8 mouse cellular contexts compared by ENCODE assay signal in genomic region chr16:31429471-31430155, GRCm38 (mm10). TPM values are rescaled to one million over a fixed set of nuclear protein-coding genes. Genes with fewer than 3 reads are reported as not detected.
DNase-seq lines count a peak whose midpoint lies in the region; ATAC-seq and TF ChIP-seq lines count a peak whose summit lies in the region.

No protein-coding gene starts in this region.

- peak overlapping the region; percentile 83 for H3K9ac ChIP-seq in hindbrain, embryonic 16.5 days (ENCODE audit: low read depth, low read length)

- DNase-seq in gastrocnemius, adult 2 months: peak; percentile 92
- DNase-seq in left cerebral cortex, adult 11 months (ENCODE audit: low spot score): peak; percentile 94
- DNase-seq in lung, postnatal 36 days: peak; percentile 90
- DNase-seq in retina, postnatal 1 day: peak; percentile 98
- DNase-seq in thymus, postnatal 4 days: peak; percentile 90

- H3K27me3 ChIP-seq in hindbrain, embryonic 16.5 days (replicated peaks; ENCODE audit: control insufficient read depth, insufficient read depth, low read length): no peaks in the 10 kb centered on the region

- peak overlapping the region; percentile 98 for H3K4me3 ChIP-seq in cortical plate, adult 2 months (ENCODE audit: insufficient read depth, low read length)
- H3K4me3 ChIP-seq in gastrocnemius, adult 2 months: peak overlapping the region; percentile 84
- H3K4me3 ChIP-seq in hindbrain, embryonic 16.5 days (ENCODE audit: low read length): peak overlapping the region; percentile 78

- H3K4me2 ChIP-seq in hindbrain, embryonic 16.5 days (ENCODE audit: low read length): peak overlapping the region; percentile 72

- H3K36me3 ChIP-seq in hindbrain, embryonic 16.5 days (ENCODE audit: control insufficient read depth, insufficient read depth, low read length): no peaks in the 10 kb centered on the region

- H3K9me3 ChIP-seq in hindbrain, embryonic 16.5 days (ENCODE audit: control insufficient read depth, low read length): no peaks in the 10 kb centered on the region

- H3K27ac ChIP-seq in cortical plate, adult 2 months (ENCODE audit: insufficient read depth, low read length): peak overlapping the region; percentile 95
- H3K27ac ChIP-seq in gastrocnemius, adult 2 months: peak overlapping the region; percentile 75
- H3K27ac ChIP-seq in hindbrain, embryonic 16.5 days (ENCODE audit: low read depth, low read length): peak overlapping the region; percentile 96

- intact Hi-C loops in gastrocnemius, adult 2 months (cut with DNase I): no loop called here

- H3K4me1 ChIP-seq in cortical plate, adult 2 months (ENCODE audit: control insufficient read depth, insufficient read depth, low read length): peaks cover 3% of the 10 kb centered on the region
- peaks cover 16% of the 10 kb centered on the region for H3K4me1 ChIP-seq in hindbrain, embryonic 16.5 days (ENCODE audit: control insufficient read depth, insufficient read depth, low read depth, low read length)

- TF ChIP-seq POLR2A in cortical plate, adult 2 months (IDR thresholded peaks at IDR 0.05; ENCODE audit: extremely low read depth, insufficient read depth, low read length): peak; percentile 87

- no peak for TF ChIP-seq CTCF in cortical plate, adult 2 months (IDR thresholded peaks at IDR 0.05; ENCODE audit: extremely low read depth, insufficient read depth, low read length)
- TF ChIP-seq CTCF in gastrocnemius, adult 2 months (IDR thresholded peaks at IDR 0.05): no peak

- ATAC-seq in activated CD4-positive, CD25-positive, alpha-beta regulatory T cell, adult 4 months: peak; percentile 89
- ATAC-seq in hindbrain, embryonic 16.5 days: peak; percentile 98

- 0% methylated on average over 43 of the region's 49 CpGs for WGBS in hindbrain, embryonic 16.5 days

RNA-seq across cellular contexts. Expression of gene Bdh1, which starts 7.5 kb away (rescaled TPM):
- polyA plus RNA-seq in activated CD4-positive, CD25-positive, alpha-beta regulatory T cell, adult 4 months (2017; shearing (Covaris generic)): 10 to 100 TPM; 20.5 to 20.7 TPM
- 140 and 145 TPM in 2 replicates for polyA plus RNA-seq in cortical plate, adult 2 months (2012; rRNA removed)
- 100 to 1,000 TPM in 1 of 2 experiments, 10 to 100 TPM in 1; 71.4 to 144 TPM for total RNA-seq in gastrocnemius, adult 2 months (2021)
- polyA plus RNA-seq in hindbrain, embryonic 16.5 days (2015; fragmentation: Nextera tagmentation; extraction: Ambion mirVana): 141 and 145 TPM in 2 replicates

Comparison
In these comparisons a context has a peak if more than half of its experiments do, and no peak if none do; other contexts are left out.
1. Peak in every context shown above with its lines: DNase-seq, ATAC-seq, H3K4me3 ChIP-seq and H3K27ac ChIP-seq.